Mouse (Mus musculus) C2C12 (cell line): ENCODE measurements at regions not wholly inside any gene's neighbourhood (a gene's known extent, or its start where the extent isn't known, plus 50 kb on each side); places are given as distances from the start of the nearest gene placed in this dataset.

Experiments
- CTCF ChIP-seq: IDR thresholded peaks from one replicate; pipeline ENCODE4 v1.5.1; 2011; ENCODE audit not compliant: control insufficient read depth, insufficient read depth, insufficient read length
- MAX ChIP-seq: IDR thresholded peaks from one replicate; pipeline ENCODE4 v1.6.1; 2011; ENCODE audit warnings: mild to moderate bottlenecking, control low read depth
- MYOD1 ChIP-seq: IDR thresholded peaks from one replicate; pipeline ENCODE4 v1.6.1; 2011; ENCODE audit warnings: low read depth; ENCODE audit not compliant: control insufficient read depth, insufficient read length

- TF ChIP-seq CTCF (no peak), MYOD1 (no peak), MAX (no peak)
Observed at GRCm38 (mm10) chr15:62168958-62169590, 1246.3 kb upstream of the A1bg start.
